Mouse (Mus musculus): ENCODE data around the gene Whrn.

GRCm38 (mm10) chr4:63374331-63374730 is 121.5 kb downstream of the Whrn start:
- TF ChIP-seq CHD2 (IDR thresholded peaks at IDR 0.05; ENCODE audit: low read depth, low read length): no peak
- TF ChIP-seq HCFC1 (IDR thresholded peaks at IDR 0.05; ENCODE audit: borderline replicate concordance, insufficient read depth, low read length): no peak

Data from ES-E14 (cell line).